Mouse (Mus musculus): Measurements from ENCODE around the gene Cpox. TPM values are rescaled to one million over a fixed set of nuclear protein-coding genes. Genes with fewer than 3 reads are reported as not detected.

Gene Cpox
- total RNA-seq (2021) = 10 to 100 TPM; 27.7 to 28.9 TPM

DNA sequence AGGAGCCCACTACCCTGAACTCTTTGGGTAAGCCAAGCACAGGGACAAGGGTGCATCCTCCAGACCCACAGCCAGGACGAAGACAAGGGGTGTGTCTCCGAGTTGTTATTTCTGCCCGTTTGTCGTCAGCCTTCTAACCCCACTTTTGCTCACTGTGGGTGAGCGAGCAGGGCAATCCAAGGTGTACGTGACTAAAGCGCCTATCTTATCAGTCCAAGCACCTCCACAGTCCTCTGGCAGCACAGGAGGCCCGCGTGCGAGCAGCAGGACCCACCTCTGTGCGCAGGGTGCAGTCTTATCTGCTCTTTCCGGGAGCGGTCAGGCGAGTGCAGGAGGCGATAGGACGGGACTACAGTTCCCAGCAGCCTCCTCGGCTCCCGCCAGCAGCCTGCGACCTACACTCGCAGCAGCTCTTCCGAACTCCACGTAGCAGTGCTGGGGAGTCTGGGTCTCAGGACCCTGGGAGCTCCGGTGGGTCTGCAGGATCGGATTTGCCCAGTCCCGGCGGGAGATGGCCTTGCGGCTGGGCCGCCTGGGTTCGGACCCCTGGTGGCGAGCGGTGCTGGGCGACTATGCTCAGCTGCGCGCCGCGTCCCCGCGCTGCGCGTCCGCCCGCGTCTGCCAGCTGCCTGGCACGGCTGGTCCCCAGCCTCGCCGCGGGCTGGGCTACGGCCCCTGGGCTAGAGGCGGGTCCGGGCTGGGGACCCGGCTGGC lies at the start of gene Cpox:
Cpox (plus strand) TSS at position 376 of the 714 bp plus-strand sequence.
- intact Hi-C loops (cut with DNase I) = loop anchor here (10.0 kb wide), 1 partner anchor 735 kb away; the partner anchor contains the start of gene Gabrr3

DNA sequence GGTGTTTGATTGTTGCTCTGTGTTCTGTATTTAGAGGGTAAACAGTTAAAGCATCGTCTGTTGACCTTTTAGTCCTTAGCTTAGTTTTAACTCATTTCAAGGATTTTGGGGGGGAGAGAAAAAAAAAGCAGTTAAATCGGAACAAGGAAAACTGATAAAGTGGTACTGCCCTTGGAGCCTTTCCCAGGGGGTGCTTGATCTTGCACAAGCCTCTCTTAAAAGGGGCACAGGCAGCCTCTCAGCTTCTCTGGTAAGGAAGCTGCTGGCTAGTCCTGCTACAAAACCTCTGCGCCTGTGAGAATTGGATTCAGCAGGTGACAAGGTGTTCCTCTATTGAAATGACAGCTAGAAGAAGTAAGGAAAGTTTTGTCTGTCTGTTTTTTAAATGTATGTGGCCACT lies 47.7 kb upstream of the Cpox start:
- DNase-seq (ENCODE audit: extremely low spot score in 1 of 2, low spot score in 2 of 2) = no peak
- intact Hi-C loops (cut with DNase I) = no loop called here

More for the DNA sequence above, at the start of gene Cpox:
- DNase-seq (ENCODE audit: extremely low spot score in 1 of 2, low spot score in 2 of 2) = peak; percentile 75 to 82

DNA sequence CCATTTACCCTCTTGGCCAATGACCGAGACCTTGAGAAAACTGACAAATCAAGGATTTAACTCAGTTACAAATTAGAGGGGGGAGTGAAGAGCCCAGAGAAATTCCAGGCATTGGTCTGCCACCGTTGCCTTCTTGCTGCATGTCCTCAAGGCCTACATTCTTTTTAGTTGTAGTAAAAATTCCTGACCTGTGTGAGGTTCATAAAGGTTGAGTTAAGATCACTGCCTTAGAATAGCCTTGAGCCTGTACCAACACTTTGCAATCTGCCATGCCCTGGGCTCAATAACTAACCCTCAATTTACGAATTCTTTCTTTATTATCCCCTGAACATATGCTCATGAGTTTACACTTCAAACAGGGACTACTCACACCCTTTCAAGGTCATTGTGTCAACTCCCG lies 47.0 kb upstream of the Cpox start:
- no peak for DNase-seq (ENCODE audit: extremely low spot score in 1 of 2, low spot score in 2 of 2)

DNA sequence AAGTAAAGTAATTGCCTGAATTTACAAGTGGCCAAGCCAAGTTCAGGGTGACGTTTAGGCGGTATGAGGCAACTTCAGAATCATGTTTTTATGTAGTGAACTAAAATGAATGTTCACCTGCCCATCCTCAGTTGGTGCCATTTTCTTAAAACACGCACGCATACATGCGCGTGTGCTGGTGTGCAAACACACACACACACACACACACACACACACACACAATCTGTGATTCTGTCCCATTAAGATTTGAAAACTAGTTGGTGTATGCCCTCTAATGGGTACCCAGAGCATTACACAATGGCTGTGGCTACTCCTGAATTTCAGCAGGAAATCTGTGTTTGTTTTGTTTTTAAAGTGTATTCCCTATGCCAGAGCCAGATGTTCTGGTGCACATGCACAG lies 46.1 kb upstream of the Cpox start:
- peak; percentile 33 to 54 for DNase-seq (ENCODE audit: extremely low spot score in 1 of 2, low spot score in 2 of 2)
- intact Hi-C loops (cut with DNase I) = loop anchor here (1.0 to 2.0 kb wide), 3 partner anchors 101 to 781 kb away; no protein-coding TSS in a partner anchor

More for the DNA sequence above, 47.0 kb upstream of the Cpox start:
- intact Hi-C loops (cut with DNase I) = loop anchor here (1.0 kb wide), 1 partner anchor 100 kb away; no protein-coding TSS in a partner anchor

DNA sequence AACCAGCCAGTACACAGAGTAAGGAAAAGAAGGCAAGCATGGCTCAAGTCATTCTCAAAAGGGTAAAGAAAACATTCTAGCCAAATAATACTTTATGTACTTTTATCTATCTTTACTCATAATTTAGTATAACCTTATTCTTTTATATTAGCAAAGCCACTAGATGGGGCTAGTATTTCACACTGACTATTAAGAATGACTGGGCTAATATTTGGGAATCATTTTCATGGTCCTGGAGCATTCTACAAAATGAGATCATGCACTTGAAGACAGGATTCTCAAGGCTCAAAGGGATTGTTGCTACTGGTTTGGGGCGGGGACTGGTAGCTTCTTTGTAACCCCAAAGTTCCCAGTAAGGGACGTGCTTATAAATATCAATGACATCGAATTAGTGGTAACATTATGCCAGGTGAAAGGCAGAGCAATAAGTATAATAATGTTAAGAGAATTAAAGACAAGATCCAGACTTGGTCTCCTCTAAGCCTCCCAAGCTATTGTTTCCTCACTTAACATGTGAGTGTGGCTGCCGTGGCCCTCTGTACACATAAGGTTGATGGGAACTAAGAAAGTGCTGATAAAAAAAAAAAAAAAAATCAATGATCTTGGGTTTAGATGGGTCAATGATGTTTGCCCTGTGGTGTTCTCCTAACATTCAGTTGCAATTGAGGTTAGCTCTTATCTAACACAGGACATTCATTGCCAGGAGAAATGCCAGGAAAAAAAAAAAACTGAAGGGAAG lies 42.3 kb upstream of the Cpox start:
- intact Hi-C loops (cut with DNase I) = loop anchor here (5.0 kb wide), 1 partner anchor 330 kb away; no protein-coding TSS in a partner anchor
- DNase-seq (ENCODE audit: extremely low spot score in 1 of 2, low spot score in 2 of 2) = no peak

DNA sequence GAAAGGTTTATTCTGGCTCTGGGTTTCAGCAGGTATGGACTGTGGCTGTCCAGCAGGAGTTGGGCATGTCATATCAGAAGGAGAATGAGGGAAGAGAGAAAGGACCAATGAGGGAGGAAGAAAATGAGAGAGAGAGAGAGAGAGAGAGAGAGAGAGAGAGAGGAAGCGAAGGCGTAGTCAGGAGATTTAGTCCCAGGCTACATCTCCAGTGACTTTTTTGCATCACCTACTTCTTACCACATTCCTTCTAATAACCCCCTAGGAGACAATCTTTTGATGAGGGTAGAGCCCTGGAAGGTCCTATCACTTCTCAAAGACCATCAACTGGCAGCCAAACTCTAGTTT lies 41.8 kb upstream of the Cpox start:
- intact Hi-C loops (cut with DNase I) = loop anchor here (5.0 kb wide), 1 partner anchor 331 kb away; no protein-coding TSS in a partner anchor
- DNase-seq (ENCODE audit: extremely low spot score in 1 of 2, low spot score in 2 of 2) = no peak

DNA sequence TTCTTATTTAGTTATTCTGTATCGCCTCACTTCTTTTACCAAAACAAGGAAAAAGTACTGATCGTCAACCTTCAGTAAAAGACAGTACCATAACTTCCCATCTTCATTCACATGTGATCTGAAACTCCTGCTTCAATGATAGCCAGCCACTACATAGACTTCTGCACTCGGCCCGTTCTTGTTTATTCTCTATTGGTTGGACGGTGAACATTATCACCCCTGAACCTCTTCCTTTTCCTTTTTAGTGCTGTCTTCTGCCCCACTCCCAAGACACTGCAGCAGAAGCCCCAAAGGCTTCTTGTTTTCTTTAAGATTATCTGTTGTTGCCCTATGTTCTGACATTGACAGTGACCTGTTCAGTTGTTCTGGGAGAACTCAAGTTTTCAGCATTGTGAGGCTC lies 41.1 kb upstream of the Cpox start:
- intact Hi-C loops (cut with DNase I) = loop anchor here (5.0 kb wide), 1 partner anchor 332 kb away; no protein-coding TSS in a partner anchor
- DNase-seq (ENCODE audit: extremely low spot score in 1 of 2, low spot score in 2 of 2) = no peak

DNA sequence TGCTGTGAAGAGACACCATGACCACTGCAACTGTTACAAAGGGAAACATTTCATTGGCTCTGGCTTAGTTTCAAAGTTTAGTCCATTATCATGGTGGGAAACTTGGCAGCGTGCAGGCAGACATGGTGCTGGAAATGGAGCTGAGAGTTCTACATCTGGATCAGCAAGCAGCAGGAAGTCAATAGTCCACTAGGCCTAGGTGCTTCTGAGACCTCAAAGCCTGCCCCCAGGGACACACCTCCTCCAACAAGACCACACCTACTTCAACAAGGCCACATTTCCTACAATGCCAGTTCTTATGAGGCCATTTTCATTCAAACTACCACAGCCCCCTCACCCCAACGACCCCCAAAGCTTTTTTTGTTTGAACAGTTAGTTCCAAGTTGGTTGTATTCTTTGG lies 40.4 kb upstream of the Cpox start:
- no peak for DNase-seq (ENCODE audit: extremely low spot score in 1 of 2, low spot score in 2 of 2)
- intact Hi-C loops (cut with DNase I) = loop anchor here (5.0 kb wide), 1 partner anchor 332 kb away; no protein-coding TSS in a partner anchor

DNA sequence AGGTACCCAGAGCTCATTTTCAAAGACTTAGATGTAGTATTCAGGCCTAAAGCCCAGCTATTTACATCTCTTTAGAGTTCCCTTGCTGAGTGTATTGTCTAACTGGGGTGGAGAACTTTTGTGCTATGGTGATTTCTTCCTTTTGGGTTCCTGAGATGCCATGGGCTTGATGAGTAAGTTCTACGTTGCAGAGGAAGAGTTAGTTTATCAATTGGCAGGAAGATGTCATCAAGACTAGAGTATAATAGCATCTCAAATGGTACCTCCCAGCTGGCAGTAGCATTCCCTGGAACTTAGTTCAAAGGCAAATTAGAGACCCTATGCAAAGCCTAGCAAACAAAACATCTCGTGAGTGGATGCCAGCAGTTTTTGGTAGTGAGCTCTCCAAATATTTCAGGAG lies 34.2 kb upstream of the Cpox start:
- intact Hi-C loops (cut with DNase I) = no loop called here
- DNase-seq (ENCODE audit: extremely low spot score in 1 of 2, low spot score in 2 of 2) = no peak

DNA sequence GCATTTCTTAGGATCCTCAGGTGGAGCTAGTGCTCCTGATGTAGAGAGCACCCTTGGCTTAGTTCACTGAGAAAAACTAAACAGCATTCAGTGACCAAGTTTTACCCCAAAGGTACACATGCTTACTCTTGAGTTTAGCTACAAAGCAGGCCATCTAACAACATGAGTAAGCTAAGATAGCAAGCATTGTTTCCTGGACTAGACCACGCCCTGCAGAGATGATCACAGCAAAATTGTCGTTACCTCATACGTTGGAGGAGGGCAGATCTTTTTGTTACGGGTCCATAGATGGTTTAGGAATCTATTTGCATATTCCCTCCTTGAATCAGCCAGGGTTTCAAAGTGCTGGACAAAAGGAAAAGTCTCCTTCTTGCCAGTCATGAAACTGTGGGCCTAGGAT lies 32.6 kb upstream of the Cpox start:
- intact Hi-C loops (cut with DNase I) = no loop called here

DNA sequence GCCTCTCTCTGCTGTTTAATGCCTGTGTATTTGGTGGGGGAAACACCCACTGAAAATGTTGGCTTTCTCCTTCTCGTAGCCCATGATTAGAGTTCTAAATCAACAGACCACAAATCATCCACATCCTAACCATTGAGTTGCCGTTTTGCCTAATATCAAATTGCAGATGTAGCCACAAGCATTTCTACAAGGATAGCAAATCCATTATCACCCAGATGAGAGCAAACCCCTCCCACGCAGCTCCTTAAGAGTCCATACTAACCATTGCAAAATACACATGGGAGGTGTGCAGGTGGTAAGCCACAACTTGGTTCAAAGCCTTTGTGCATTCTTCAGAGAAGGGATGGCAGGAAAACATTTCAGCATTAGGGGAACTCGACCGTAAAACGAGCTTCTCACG lies 32.1 kb upstream of the Cpox start:
- no peak for DNase-seq (ENCODE audit: extremely low spot score in 1 of 2, low spot score in 2 of 2)
- intact Hi-C loops (cut with DNase I) = no loop called here

More for the DNA sequence above, 32.6 kb upstream of the Cpox start:
- DNase-seq (ENCODE audit: extremely low spot score in 1 of 2, low spot score in 2 of 2) = no peak

DNA sequence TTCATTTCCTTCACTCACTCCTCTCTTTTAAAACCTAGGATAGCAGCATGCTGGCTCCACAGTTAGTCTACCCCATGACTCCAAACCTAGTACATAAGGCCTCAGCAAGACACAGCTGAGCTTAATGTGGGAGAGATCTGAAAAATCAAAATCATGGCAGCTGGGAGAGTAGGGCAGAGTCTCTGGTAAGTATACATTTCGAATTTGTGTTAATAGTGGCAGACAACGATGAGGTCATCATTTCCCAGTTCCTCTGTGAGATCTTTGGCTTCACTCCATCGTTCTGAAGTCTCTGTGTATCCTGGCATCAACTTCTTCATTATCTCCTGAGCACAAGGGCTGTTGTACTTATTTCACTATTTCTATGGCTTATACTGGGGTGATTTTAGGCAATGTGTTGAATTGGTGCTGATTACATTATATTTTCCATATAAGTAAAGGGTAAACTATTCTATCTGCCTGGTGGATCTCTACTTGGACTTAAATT lies 31.4 kb upstream of the Cpox start, which contains the start of gene E330017A01Rik:
E330017A01Rik (minus strand) TSS at position 51 of the 487 bp plus-strand sequence.
- no peak for DNase-seq (ENCODE audit: extremely low spot score in 1 of 2, low spot score in 2 of 2)
- intact Hi-C loops (cut with DNase I) = no loop called here

DNA sequence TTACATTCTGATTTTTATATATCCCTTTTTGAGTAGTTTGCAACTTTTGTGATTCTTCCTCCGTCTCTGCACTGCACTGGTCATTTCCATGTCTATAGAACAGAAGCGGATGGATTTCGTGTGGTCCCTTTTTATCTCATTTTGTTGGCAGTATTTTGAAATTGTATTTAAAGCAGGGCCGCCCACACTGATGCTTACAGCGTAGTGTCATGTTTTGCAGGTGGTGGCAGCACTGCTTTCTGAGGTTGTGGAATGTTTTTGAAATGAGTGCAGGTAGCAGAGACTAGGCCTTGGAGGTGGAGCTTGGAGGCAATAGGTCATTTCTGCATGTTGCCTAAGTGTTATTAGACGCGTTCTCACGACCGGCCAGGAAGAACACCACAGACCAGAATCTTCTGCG lies 20.1 kb upstream of the Cpox start:
- no peak for DNase-seq (ENCODE audit: extremely low spot score in 1 of 2, low spot score in 2 of 2)
- intact Hi-C loops (cut with DNase I) = no loop called here

DNA sequence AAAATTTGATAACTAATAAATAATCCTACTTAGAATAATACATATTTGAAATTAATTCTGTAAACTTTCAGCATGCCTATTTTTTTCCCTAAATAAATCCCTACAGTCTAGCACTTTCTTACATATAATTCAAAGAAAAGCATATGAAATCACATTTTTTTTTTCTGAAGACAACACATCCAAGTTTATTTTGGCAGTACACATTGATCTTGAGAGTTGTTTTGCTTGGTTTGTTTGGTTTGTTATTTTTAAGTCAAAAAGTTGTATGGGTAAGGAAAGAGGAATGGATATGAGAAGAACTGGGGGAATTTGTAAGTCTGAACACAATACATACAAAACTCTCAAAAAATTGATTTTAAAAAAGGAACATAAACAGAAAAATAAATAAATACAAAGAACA lies 14.3 kb upstream of the Cpox start:
- intact Hi-C loops (cut with DNase I) = no loop called here
- DNase-seq (ENCODE audit: extremely low spot score in 1 of 2, low spot score in 2 of 2) = no peak

DNA sequence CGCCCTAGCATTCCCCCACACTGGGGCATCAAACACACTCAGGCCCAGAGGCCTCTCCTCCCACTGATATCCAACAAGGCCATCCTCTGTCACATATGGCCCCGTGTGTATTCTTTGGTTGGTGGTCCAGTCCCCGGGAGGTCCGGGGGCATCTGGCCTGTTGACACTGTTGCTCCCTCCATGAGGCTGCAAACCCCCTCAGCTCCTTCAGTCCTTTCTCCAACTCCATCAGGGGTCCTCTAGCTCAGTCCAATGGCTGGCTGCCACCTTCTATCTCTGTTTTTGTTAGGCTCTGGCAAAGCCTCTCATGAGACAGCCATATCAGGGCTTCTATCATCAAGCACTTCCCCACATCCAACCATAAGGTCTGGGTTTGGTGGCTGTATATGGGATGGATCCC lies 13.6 kb upstream of the Cpox start:
- intact Hi-C loops (cut with DNase I) = no loop called here
- no peak for DNase-seq (ENCODE audit: extremely low spot score in 1 of 2, low spot score in 2 of 2)

DNA sequence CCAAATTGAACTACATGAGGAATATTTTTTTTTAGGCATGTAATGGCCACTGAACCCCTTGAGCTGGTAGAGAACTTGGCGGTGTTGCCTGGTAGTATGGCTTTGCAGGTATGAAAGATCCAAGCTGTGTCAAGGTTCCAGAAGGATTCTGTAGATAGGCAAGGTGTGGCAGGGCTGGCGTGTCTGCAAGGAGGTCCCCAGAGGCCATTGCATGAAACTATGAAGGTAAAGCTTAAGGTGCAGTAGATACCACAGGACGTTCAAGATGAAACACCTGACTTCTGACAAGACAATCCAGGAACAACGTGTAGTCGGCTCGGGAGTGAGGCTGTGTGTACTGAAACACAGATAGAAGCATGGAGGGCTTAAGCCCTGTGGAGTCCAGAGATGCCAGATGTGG lies 11.4 kb upstream of the Cpox start:
- intact Hi-C loops (cut with DNase I) = no loop called here
- no peak for DNase-seq (ENCODE audit: extremely low spot score in 1 of 2, low spot score in 2 of 2)

DNA sequence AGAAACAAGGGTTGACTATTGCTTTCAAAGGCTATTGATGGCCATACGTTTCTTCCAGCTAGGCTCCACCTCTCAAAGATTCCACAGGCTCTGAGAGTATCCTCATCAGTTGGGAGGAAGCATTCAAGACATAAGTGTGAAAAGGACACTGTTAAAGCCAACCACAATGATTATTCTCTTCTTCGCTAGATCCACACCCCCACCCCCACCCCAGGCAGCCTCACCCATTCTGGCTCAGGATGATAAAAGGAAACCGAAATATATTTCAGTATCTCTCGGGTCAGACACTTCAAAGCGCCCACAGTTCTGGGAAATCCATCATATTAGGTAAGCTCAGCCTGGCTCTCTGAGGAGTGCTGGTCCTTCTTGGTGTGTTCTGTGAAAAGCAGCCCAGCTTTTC lies 8.3 kb upstream of the Cpox start:
- no peak for DNase-seq (ENCODE audit: extremely low spot score in 1 of 2, low spot score in 2 of 2)
- intact Hi-C loops (cut with DNase I) = no loop called here

DNA sequence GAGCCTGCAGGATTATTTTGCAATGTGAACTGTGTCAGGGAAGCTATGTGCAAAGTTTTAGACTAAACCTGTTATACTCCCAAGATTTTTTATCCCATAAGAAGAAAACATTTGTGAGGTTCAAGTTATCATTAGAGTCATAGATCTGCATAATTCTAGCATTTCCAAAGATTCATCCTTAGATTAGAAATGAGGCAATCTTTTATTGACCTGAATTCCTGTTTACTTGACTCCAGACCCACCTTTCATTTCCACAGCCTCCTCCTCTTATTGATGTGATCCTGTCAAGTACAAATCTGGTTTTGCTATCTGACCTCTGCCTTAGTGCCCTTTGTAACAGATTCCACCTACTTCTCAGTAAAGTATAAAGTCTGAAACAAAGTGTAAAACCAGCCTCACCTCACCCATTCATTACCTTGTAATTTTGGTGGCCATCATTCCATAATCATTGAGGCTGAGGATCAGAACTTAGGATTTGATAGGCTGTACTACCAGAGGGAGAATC lies 7.8 kb upstream of the Cpox start:
- DNase-seq (ENCODE audit: extremely low spot score in 1 of 2, low spot score in 2 of 2) = no peak
- intact Hi-C loops (cut with DNase I) = no loop called here

DNA sequence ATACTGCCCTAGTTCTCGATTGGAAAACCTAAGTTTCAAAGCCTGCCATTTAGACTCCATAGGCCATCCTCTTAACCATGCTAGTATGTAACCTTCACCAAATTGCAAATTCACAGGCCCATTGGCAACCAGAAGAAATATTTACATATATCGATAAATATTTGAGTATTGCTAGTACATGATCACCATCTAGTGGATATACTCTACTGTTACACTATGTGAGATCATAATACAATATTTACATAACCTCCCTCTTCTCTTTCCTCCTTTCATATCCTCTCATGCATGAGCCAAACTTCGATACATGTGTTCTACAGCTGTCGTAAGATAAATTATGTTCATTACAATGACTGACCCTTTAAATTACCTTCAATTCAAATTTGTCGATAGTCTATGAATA lies 7.1 kb upstream of the Cpox start:
- DNase-seq (ENCODE audit: extremely low spot score in 1 of 2, low spot score in 2 of 2) = no peak
- intact Hi-C loops (cut with DNase I) = no loop called here

DNA sequence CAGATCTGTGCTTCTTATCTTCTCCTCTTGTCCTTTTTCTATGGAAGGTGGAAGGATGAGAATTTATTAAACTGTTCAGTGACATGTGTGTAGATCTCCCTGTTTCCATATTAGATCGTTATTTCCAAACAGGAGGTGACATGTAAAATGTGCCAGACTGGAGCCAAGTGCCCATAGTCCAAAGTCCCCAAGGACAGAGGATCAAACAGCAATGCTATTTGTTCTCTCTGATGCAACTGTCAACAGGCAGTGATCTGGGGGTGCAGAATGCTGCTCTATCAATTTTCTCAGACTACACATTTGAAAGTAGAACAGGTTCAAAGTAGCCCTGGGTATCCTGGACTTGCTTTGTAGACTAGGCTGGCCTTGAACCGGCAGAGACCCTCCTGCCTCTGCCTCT lies 6.3 kb upstream of the Cpox start:
- intact Hi-C loops (cut with DNase I) = no loop called here

More for the DNA sequence above, 6.3 kb upstream of the Cpox start:
- no peak for DNase-seq (ENCODE audit: extremely low spot score in 1 of 2, low spot score in 2 of 2)
